Mouse (Mus musculus) lung, postnatal 0 days (tissue): ENCODE data around the gene Tmem8. TPM values are rescaled to one million over a fixed set of nuclear protein-coding genes. Genes with fewer than 3 reads are reported as not detected.

Experiments used
- ATAC-seq: fragments of 200-750 bp; cut with Nextera tagmentation; 2 replicates; pipeline ENCODE4 v1.8.0; 2017; ENCODE audit warnings: moderate library complexity
- DNase-seq: peaks from one replicate; pipeline ENCODE4 v3.0.0-alpha.2; 2016; ENCODE audit warnings: low spot score
- H3K27ac ChIP-seq: fragments of 300-500 bp; sonication (generic); 2 replicates; pipeline ENCODE4 v1.5.1; 2014; ENCODE audit warnings: antibody characterized with exemption, mild to moderate bottlenecking, low read length, mixed read lengths
- H3K27me3 ChIP-seq: fragments of 300-500 bp; sonication (generic); replicated peaks from 2 replicates; pipeline ENCODE4 v1.6.1; 2014; ENCODE audit warnings: low read length, mixed read lengths; ENCODE audit not compliant: insufficient read depth
- H3K36me3 ChIP-seq: fragments of 300-500 bp; sonication (generic); 2 replicates; pipeline ENCODE4 v1.6.1; 2014; ENCODE audit warnings: low read length, mixed read lengths; ENCODE audit not compliant: insufficient read depth
- H3K4me1 ChIP-seq: fragments of 300-500 bp; sonication (generic); 2 replicates; pipeline ENCODE4 v1.6.1; 2014; ENCODE audit warnings: antibody characterized with exemption, low read depth, low read length, mixed read lengths; ENCODE audit not compliant: insufficient read depth
- H3K4me2 ChIP-seq: fragments of 300-500 bp; sonication (generic); replicated peaks from 2 replicates; pipeline ENCODE4 v1.6.1; 2014; ENCODE audit warnings: low read depth, mild to moderate bottlenecking, low read length, moderate library complexity, mixed read lengths
- H3K4me3 ChIP-seq: fragments of 300-500 bp; sonication (generic); 2 replicates; pipeline ENCODE4 v1.5.1; 2014; ENCODE audit warnings: low read depth, low read length
- H3K9ac ChIP-seq: fragments of 300-500 bp; sonication (generic); replicated peaks from 2 replicates; pipeline ENCODE4 v1.6.1; 2014; ENCODE audit warnings: low read depth, mild to moderate bottlenecking
- H3K9me3 ChIP-seq: fragments of 300-500 bp; sonication (generic); 2 replicates; pipeline ENCODE4 v1.6.1; 2016; ENCODE audit warnings: low read length, mixed read lengths
- CTCF ChIP-seq: IDR thresholded peaks from 2 replicates; pipeline ENCODE4 v1.5.1; 2016; ENCODE audit warnings: antibody characterized with exemption, mild to moderate bottlenecking
- EP300 ChIP-seq: IDR thresholded peaks from 2 replicates; pipeline ENCODE4 v1.6.1; 2016; ENCODE audit warnings: antibody characterized with exemption, mild to moderate bottlenecking, control low read depth
- WGBS: fragments of 180-500 bp; shearing (Covaris S2); extraction: QIAGEN DNeasy Blood & Tissue Kit; methylation state at CpG from one replicate; pipeline ENCODE4 v1.1.7; 2014; 5-methylcytosine and 5-hydroxymethylcytosine counted together
- polyA plus RNA-seq: library from polyadenylated mRNA; unstranded; fragments of >200 nt; fragmentation: Nextera tagmentation; extraction: Ambion mirVana; gene quantifications from 2 replicates; pipeline ENCODE4 v1.2.1, GENCODE M21; 2015

Gene Tmem8
- polyA plus RNA-seq, 1 experiment from 2014 or later, result 7.9 TPM

- no peak overlapping the region for H3K4me3 ChIP-seq
- ATAC-seq (no peak), DNase-seq (no peak)
- H3K27me3 ChIP-seq, result no peaks in the 10 kb centered on the region
- no peaks in the 10 kb centered on the region for H3K4me1 ChIP-seq
- no peak overlapping the region for H3K27ac ChIP-seq
- WGBS, result 100% methylated on average over 2 of the region's 2 CpGs
- TF ChIP-seq EP300 (no peak), CTCF (no peak)
- H3K9me3 ChIP-seq, result no peaks in the 10 kb centered on the region
- H3K36me3 ChIP-seq, result no peaks in the 10 kb centered on the region
- no peak overlapping the region for H3K4me2 ChIP-seq
- H3K9ac ChIP-seq, result no peak overlapping the region
Measured at GRCm38 (mm10) chr17:26151886-26152630, 39.0 kb downstream of the Tmem8 start.

GRCm38 (mm10) chr17:26162736-26163135 lies 49.6 kb downstream of the Tmem8 start:
- Histone ChIP-seq H3K27me3 (no peaks in the 10 kb centered on the region), H3K4me2 (no peak overlapping the region), H3K9ac (no peak overlapping the region), H3K4me3 (no peak overlapping the region), H3K36me3 (no peaks in the 10 kb centered on the region), H3K9me3 (no peaks in the 10 kb centered on the region), H3K27ac (no peak overlapping the region), H3K4me1 (no peaks in the 10 kb centered on the region)
- WGBS, result 80% methylated on average over 1 of the region's 1 CpGs
- ATAC-seq (no peak; the same call in 1 of the 2 replicates), DNase-seq (peak; percentile 50)
- TF ChIP-seq EP300 (no peak), CTCF (no peak)

- H3K27me3 ChIP-seq, result no peaks in the 10 kb centered on the region
- no peak overlapping the region for H3K4me2 ChIP-seq
- H3K36me3 ChIP-seq, result no peaks in the 10 kb centered on the region
- no peak overlapping the region for H3K27ac ChIP-seq
- WGBS, result 72% methylated on average over 2 of the region's 2 CpGs
- no peak for TF ChIP-seq CTCF
- no peak for TF ChIP-seq EP300
- ATAC-seq (no peak), DNase-seq (peak; percentile 45)
- H3K4me1 ChIP-seq, result no peaks in the 10 kb centered on the region
- H3K9ac ChIP-seq, result no peak overlapping the region
- no peaks in the 10 kb centered on the region for H3K9me3 ChIP-seq
- H3K4me3 ChIP-seq, result no peak overlapping the region
Measured at GRCm38 (mm10) chr17:26168039-26168438, 54.9 kb downstream of the Tmem8 start.

Other genes with a start within 250 kb of the Tmem8 start
- gene Mcrip2, start 244.5 kb upstream of the Tmem8 start, polyA plus RNA-seq, result 16.5 and 19.5 TPM in 2 replicates
- gene Mettl26, start 238.2 kb upstream of the Tmem8 start, polyA plus RNA-seq, result 48.7 and 50.7 TPM in 2 replicates
- 0.24 and 0.26 TPM in 2 replicates for gene Wfikkn1, start 232.4 kb upstream of the Tmem8 start, polyA plus RNA-seq
- 19.3 and 21.7 TPM in 2 replicates for gene Rab40c, start 193.6 kb upstream of the Tmem8 start, polyA plus RNA-seq
- gene Pigq, start 168.4 kb upstream of the Tmem8 start, polyA plus RNA-seq, result 36.9 and 37.5 TPM in 2 replicates
- gene Nhlrc4, start 168.3 kb upstream of the Tmem8 start, polyA plus RNA-seq, result 4.5 and 4.9 TPM in 2 replicates
- gene A930017K11Rik, start 160.7 kb upstream of the Tmem8 start, polyA plus RNA-seq, result not detected in 2 replicates
- gene Capn15, start 127.5 kb upstream of the Tmem8 start, polyA plus RNA-seq, result 12.7 and 13.9 TPM in 2 replicates
- 7.2 and 9.3 TPM in 2 replicates for gene Rab11fip3, start 43.7 kb upstream of the Tmem8 start, polyA plus RNA-seq
- 18.7 and 23.8 TPM in 2 replicates for gene Decr2, start 23.0 kb upstream of the Tmem8 start, polyA plus RNA-seq
- gene Nme4, start 17.7 kb upstream of the Tmem8 start, polyA plus RNA-seq, result 8.5 and 9.2 TPM in 2 replicates
- gene Mrpl28, start 10.2 kb downstream of the Tmem8 start, polyA plus RNA-seq, result 109 and 110 TPM in 2 replicates
- gene Axin1, start 25.4 kb downstream of the Tmem8 start, polyA plus RNA-seq, result 10.2 and 10.5 TPM in 2 replicates
- gene Pdia2, start 85.8 kb downstream of the Tmem8 start, polyA plus RNA-seq, result 0.40 and 0.49 TPM in 2 replicates
- gene Rgs11, start 89.7 kb downstream of the Tmem8 start, polyA plus RNA-seq, result 11.8 and 12.0 TPM in 2 replicates
- 22.9 and 23.8 TPM in 2 replicates for gene Arhgdig, start 94.5 kb downstream of the Tmem8 start, polyA plus RNA-seq
- gene Fam234a, start 130.9 kb downstream of the Tmem8 start, polyA plus RNA-seq, result 71.2 and 71.8 TPM in 2 replicates
- 42.2 and 46.6 TPM in 2 replicates for gene Luc7l, start 139.6 kb downstream of the Tmem8 start, polyA plus RNA-seq